Mouse (Mus musculus) embryonic stem cell, embryonic (primary cell): ENCODE data around the gene Krt90.
"Not testable (repeated sequence)": the region's sequence is repeated elsewhere in the genome, so short reads cannot be mapped to it uniquely, and the experiment has no call there.

ENCODE experiments used
- CTCF ChIA-PET, 4 experiments: fragments of 300-600 bp in 2 of 4; fragments of 350-600 bp in 2 of 4; sonication (Branson Sonifier 250); formaldehyde crosslinking; loops; one replicate each; lab custom pipeline; 2022; ENCODE audit warnings: inconsistent platforms in 2 of 4; lab: Charles Lee
- POLR2A ChIA-PET, 4 experiments: fragments of 300-600 bp in 2 of 4; fragments of 350-600 bp in 2 of 4; sonication (Branson Sonifier 250); formaldehyde crosslinking; loops; one replicate each; lab custom pipeline; 2022; ENCODE audit warnings: antibody characterized with exemption in 4 of 4, inconsistent platforms in 1 of 4; lab: Charles Lee

The Krt90 gene

DNA sequence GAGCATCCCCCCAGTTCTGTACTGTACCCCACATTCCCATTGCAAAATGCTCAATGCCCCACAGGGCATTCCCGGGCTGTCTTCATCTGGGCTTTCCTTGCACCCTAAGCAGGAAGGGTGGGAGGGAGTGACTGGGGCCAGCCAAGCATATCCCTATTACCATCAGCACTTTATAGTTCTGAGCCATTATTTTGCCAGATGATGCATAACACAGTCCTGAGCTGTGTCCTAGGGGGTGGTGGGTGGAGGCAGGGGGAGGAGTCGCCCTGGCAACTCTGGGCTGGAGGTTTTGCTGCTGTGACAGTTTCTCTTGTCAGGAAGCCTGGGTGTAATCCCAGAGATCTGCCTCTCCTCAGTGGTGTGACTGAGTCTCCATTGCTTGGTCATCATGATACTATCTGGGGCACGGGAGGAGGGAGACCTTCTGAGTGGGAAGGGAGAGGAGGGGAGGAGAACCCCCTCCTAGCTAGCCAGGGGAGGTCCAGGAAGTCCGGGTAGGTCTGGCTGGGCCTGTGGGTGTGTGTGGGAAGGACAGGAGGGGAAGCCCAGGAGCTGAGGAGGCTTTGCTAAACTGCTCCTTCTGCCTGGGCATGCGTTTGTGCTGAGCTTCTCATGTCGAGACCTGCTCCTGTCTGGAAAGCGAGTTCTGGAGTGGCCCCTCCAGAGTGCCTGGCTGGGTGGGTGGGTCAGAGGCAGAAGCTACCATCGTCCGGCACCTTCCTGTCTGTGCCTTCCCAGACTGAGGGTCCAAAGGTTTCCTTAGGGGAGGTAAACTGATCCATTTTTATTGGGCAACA is 26.5 kb downstream of the Krt90 start:
- ChIA-PET POLR2A (no interaction called here), CTCF (interaction anchor here in 2 of 4 experiments (0.6 to 3.0 kb wide), 3 partner anchors 17 to 437 kb away, joined by 3 to 21 read pairs (median 7); no protein-coding TSS in a partner anchor)

DNA sequence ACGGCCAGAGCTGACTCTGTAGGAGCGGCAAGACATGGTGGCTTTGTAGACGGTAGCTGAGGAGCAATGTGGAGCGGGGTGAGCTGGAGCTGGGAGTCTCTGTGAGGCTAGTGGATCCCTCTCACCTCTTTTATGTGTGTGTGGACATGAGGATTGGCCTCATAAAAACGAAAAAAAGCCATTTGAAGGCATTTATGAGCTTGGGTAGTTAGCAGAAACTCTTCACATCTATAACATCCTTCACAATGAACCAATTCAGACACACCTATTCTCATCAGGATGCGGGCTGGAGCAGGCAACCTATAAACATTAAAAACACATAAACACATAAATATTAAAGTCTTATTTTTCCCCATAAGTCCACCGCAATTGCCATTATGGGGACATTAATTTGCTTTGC is 30.0 kb downstream of the Krt90 start, which contains the start of gene Krt84:
Gene Krt84, minus strand, starts transcription at position 101 of the 400 bp plus-strand sequence.
- POLR2A ChIA-PET, result interaction anchor here in 2 of 4 experiments (0.7 kb wide), 2 partner anchors 492 to 779 kb away, joined by 3 read pairs; no protein-coding TSS in a partner anchor

DNA sequence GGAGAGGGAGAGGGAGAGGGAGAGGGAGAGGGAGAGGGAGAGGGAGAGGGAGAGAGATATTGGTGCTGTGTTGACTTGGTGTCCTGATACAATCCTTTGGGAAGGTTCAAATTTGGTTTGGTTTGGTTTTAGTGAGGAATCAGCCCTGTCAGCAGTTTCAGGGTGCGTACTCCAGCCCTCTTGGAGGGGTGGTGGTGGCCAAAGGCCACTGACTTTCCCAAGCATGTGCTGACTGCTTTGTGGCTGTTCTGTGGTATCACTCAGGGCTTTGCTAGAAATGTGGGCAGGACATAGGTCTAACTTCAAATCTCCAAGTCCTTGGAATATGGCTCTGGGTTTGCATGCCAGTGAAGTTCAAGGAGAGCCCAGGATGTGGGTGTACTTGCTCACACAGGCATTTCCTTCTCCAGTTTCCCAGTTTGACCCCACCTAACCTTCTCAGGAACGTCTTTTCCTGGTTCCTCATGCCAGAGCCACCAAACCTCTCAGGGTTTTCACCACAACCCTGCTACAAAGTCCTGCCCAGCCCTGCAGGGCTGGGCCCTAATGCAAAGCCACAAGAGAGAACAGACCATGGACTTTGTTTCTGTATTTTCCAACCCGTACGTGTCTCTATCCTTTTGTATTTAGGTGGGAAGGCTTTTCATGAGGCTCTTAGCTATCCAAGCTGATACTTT is 40.1 kb downstream of the Krt90 start:
- CTCF ChIA-PET, result no interaction called here

More for the DNA sequence above, 30.0 kb downstream of the Krt90 start, which contains the start of gene Krt84:
- CTCF ChIA-PET, result interaction anchor here in 2 of 4 experiments (0.6 to 1.7 kb wide), 5 partner anchors 10 to 451 kb away, joined by 3 to 8 read pairs (median 4); no protein-coding TSS in a partner anchor

DNA sequence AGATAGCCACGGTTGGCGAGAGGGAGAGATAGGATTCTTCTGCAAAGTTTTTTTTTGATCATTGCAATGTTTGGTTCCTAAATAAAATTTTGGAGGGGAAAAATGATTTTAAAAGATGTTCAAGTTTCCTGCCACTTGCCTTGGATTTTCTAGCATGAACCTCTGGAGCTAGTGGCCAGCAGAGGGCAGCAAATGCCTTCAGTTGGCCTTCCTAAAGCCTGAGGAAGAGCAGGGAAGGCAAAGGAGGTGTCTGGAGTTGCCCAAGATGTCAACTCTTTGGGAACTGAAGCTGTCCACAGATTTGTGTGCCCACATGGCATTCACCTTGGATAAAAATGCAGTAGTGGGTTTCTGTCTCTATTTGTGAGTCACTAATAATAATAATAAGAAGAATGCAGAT is 43.0 kb downstream of the Krt90 start:
- ChIA-PET CTCF (interaction anchor here (0.6 to 3.4 kb wide), 26 partner anchors 18 to 1544 kb away, joined by 3 to 47 read pairs (median 4); no protein-coding TSS in a partner anchor), POLR2A (interaction anchor here in 2 of 4 experiments (0.8 to 1.8 kb wide), 2 partner anchors 464 kb away, joined by 3 to 6 read pairs; no protein-coding TSS in a partner anchor)

More for the DNA sequence above, 40.1 kb downstream of the Krt90 start:
- POLR2A ChIA-PET, result no interaction called here

DNA sequence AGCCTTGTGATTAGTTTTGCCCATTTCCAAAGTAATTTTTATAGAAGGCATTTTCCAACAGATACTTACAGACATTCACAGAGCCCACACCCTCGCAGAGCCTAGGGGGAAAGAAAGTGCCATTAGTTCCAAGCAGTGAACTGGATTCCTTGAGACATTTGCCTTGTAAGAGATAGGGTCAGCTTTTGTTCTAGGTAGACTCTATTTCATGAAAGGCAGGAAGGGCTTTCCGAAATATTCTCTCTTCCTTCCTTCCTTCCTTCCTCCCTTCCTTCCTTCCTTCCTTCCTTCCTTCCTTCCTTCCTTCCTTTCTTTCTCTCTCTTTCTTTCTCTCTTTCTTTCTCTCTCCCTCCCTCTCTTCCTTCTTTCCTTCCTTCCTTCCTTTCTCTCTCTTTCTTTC is 45.6 kb downstream of the Krt90 start, which contains the start of gene Gm49425:
Gene Gm49425, minus strand, starts transcription at position 101 of the 400 bp plus-strand sequence.
- CTCF ChIA-PET, result interaction anchor here in 2 of 4 experiments (0.6 to 1.0 kb wide), 3 partner anchors 84 to 255 kb away, joined by 3 read pairs; no protein-coding TSS in a partner anchor

DNA sequence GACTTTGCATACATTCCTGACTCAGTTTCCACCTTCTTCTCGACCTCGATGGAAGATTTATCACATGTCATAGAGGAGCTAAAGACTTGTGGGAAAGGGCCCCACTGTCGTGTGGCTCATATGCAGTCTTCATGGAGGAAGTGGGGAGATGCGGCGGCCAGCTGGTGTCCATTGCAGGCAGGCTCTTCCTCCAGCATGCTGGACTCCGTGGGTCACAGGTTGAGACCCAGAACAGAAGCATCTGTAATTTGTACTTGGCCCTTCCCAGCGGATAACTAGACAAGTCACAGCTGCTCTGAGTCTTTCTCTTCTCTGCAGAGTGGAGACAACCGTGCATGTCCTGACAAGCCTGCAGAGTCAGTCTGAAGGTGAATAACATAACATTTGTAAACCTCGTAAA is 54.5 kb downstream of the Krt90 start:
- POLR2A ChIA-PET, result interaction anchor here in 1 of 4 experiments (0.6 kb wide), 1 partner anchor 157 kb away, joined by 4 read pairs; no protein-coding TSS in a partner anchor
- CTCF ChIA-PET, result interaction anchor here in 1 of 4 experiments (1.0 kb wide), 1 partner anchor 11 kb away, joined by 3 read pairs; no protein-coding TSS in a partner anchor

More for the DNA sequence above, 45.6 kb downstream of the Krt90 start, which contains the start of gene Gm49425:
- POLR2A ChIA-PET, result not testable (repeated sequence)

DNA sequence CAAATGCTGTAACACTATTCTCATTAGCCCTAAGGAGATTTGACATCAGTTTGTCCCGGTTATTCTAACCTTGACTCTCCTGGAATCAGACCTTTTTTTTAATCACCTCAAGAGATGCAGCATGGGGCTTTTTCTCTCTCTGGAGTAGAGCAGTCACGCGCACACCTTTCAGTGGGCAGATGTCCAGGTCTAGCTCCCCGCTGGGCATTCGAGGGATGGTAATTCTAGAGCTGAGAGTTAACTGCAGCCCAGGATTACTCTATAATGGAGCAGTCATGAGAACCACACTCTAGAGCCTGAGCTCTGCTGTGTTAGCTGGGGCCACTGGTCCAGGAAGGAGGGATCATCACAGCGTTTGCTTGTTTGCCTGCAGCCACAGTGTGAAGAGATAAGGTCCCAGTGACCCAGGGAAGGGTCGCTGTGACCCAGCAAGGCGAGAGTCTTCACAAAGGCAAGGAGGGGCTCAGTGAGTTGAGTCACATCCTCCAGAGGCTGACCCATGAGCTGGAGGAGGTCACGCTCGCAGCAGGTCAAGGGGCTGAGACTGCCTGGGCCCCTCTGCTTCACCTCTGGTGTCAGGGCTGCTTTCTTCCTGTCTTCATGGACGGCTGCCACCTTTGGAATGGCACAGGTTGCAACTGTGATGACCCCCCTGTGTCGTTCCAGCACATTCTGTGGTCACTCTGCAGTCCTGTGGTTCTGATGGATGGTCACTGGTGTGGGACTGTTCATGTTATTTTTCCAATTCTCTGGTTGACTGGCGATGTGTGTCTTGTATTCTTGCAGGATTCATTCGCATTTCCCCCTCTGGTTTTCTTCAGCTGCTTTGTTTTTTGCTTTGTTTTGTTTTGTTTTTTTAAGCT is 55.6 kb downstream of the Krt90 start:
- ChIA-PET POLR2A (interaction anchor here in 1 of 4 experiments (1.0 kb wide), 1 partner anchor 180 kb away, joined by 3 read pairs; no protein-coding TSS in a partner anchor), CTCF (interaction anchor here in 3 of 4 experiments (0.5 to 1.7 kb wide), 5 partner anchors 10 to 60 kb away, joined by 3 to 6 read pairs (median 3); no protein-coding TSS in a partner anchor)
